Mouse (Mus musculus) right cerebral cortex, postnatal 14 days (tissue): ENCODE data around the gene Erc2.

Experiments
- DNase-seq: peaks from one replicate; pipeline ENCODE4 v3.0.0; 2022

Erc2 gene

DNA sequence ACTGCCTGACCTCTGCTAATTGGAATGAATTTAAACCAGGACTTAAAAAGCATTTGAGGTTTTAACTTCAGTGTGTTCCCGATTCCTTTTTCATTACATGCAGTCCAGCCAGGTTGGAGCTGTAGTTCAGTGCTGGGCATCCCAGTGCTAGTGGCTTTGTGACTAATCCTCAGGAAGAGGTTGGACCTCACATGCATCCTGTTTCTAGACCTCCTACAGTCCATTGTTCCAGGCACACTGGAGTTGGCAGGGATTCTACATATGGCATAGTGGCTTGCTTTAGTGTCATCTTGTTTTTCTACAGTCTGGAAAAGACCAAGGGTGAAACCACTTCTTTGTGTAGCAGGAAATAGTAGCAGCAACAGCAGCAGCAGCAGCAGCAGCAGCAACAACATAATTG lies 159.0 kb downstream of the Erc2 start:
- no peak for DNase-seq

- DNase-seq = no peak
Measured at GRCm38 (mm10) chr14:27784826-27785225, 162.6 kb downstream of the Erc2 start.

DNA sequence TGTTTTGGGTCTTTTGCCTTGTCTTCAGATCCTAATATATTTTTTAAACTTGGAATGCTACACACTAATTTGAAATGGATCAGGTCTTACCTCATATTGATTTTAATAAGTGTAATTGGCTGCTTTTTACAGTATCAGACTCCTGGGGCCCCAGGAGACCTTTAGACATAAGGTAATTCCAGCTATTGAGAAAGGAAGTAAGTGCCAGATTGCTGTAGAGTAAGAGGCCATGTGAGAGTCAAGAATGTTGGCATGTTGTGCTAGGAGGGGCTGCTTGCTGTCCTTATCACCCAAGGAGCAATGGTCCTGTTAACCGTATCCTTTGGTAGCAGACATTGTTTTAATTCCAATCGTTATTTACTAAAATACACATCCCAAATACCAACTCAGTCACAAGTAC lies 163.3 kb downstream of the Erc2 start:
- DNase-seq = no peak

DNA sequence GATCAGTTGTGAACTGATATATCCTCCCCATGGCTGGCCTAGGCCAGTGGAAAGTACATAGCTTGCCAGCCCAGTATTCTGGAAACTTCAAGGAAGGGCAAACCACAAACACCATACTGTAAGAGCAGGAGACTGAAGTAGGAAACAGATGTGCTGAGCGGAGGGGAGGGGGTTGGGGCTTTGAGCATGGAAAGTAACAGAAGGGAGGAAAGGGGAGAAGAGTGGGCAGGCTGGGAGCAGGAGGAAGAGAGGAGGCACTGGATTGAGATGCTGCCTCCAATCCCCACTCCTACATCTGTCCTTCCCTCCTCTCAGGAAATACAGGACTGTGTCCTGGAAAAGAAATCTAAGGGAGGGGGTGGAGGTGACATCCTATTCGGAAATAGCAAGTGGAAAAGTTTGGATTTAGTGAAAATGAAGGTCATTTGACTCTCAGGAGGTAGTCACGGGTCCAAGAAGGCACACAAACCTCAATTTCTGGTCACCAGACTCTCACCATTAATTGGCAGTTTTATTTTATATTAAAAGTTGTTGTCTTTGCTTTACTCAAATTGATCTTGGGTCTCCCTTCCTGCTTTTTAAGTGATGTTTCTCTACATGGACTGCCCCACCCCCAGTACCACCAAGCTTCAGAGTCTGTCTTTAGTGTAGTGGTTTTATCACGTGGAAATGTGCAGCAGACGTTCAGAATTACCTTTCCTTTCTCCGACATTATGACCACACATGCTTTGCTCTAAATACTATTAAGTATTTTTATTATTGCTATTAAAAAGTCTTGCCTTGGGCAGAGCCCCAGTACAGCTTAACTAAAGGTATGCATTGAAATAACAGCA lies 167.1 kb downstream of the Erc2 start:
- DNase-seq = no peak

- no peak for DNase-seq
Measured at GRCm38 (mm10) chr14:27798184-27798934, 176.1 kb downstream of the Erc2 start.

DNA sequence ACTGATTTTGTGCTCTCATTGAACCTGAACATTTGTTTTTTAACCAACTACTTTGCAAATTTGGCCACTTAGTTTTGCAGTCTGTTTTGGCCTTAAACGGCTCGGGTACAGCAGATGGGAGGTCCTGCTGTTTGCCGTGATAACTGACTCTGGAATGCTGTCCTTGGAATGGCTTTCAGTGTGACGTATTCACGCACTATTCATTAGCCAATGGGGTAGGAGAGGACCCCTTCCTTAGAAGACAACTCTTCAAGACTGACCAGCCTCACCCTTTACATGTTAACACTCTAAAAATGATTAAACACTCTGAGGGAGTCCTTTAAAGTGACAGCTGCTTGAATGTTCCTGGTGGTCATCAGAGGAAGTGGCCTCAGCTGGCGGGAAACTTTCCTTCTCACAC lies 178.5 kb downstream of the Erc2 start:
- DNase-seq = no peak

GRCm38 (mm10) chr14:27803961-27804360 lies 181.7 kb downstream of the Erc2 start:
- no peak for DNase-seq

GRCm38 (mm10) chr14:27805064-27805463 lies 182.8 kb downstream of the Erc2 start:
- DNase-seq = no peak

- peak; percentile 60 for DNase-seq
Measured at GRCm38 (mm10) chr14:27808080-27808479, 185.9 kb downstream of the Erc2 start.

DNA sequence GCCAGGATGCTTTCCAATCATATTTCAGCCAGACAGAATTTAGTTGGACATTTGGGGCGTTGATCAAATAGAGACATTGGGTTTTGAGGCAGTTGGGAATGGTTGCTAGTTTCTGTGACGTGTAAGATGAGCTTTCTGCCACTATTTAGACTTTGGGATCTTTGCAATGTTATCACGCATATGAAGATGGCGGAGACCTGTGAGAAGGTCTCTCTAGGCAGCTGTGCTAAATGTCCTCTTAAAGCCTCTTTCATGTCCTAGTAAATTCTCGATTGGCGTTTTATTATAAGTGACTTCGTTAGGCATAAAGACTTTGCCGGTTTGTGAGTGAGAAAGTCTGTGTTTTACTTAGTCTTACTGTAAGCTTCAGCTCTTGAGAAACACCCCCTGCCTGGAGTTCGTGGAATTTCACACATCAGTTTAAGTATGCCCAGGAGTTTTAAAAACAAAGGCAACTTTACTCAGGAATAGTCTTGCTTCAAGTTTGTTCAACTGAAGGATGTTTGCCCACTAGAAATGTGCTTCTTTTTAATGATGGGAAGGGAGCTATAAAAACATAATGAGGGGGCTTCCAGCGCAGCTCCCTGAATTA lies 186.4 kb downstream of the Erc2 start:
- DNase-seq = no peak

DNA sequence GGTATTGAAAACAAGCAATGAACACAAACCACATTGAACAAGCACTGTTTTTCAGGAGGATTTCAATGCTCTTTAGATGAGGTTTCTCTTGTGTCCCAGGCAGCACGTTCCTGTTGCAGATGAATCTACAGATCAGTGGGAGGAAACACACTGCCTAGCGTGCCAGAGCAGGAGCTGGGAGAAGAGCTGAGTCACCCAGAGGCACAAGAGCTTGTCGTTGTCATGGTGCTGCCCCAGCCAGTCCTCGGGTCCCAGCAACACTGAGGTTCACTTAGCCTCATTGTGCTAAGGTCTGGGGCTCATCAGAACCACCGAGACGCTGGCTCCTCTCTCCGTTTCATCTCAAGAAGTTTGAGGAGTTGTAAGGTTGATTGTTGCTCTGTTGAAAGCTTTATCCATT lies 188.6 kb downstream of the Erc2 start:
- DNase-seq = no peak

- DNase-seq = no peak
Measured at GRCm38 (mm10) chr14:27811649-27812048, 189.4 kb downstream of the Erc2 start.

DNA sequence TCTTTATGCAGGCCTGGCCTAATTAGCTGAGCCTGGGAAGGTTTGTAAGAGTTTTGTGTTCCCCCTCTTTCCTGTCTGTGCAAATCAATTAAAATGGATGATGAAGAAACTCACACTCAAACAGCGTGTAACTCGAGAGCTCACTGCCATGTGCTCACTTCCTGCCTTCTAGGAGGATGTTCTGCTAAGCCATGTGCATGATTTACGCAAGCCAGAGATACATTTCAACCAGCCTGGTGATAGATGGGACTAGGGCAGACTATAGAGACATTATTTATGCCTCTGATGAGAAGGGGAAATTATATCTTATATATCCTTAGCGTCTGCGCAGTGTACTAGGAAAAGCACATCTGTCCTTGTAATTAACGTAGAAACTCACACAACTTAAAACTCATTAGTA lies 193.5 kb downstream of the Erc2 start:
- DNase-seq = no peak

- DNase-seq = no peak
Measured at GRCm38 (mm10) chr14:27818986-27819385, 196.8 kb downstream of the Erc2 start.

- DNase-seq = no peak
Measured at GRCm38 (mm10) chr14:27821801-27822200, 199.6 kb downstream of the Erc2 start.

DNA sequence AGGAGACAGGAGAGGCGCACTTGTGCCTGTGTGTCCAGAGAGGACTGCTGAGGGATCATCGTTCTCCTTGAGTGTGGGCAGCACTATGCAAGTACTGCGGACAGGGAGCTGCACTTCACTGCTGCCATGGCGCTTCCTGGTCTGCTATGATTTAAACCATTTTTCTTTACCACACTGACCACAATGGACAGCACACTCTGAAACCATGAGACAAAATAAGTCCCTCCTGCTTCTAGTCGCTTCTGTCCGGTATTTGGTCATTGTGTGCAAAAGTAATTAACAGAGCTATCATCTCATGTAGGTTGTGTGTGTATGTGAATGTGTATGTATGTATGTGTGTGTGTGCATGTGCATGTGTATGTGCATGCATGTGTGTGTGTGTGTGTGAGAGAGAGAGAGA lies 200.3 kb downstream of the Erc2 start:
- no peak for DNase-seq

GRCm38 (mm10) chr14:27823048-27823447 lies 200.8 kb downstream of the Erc2 start:
- DNase-seq = no peak

DNA sequence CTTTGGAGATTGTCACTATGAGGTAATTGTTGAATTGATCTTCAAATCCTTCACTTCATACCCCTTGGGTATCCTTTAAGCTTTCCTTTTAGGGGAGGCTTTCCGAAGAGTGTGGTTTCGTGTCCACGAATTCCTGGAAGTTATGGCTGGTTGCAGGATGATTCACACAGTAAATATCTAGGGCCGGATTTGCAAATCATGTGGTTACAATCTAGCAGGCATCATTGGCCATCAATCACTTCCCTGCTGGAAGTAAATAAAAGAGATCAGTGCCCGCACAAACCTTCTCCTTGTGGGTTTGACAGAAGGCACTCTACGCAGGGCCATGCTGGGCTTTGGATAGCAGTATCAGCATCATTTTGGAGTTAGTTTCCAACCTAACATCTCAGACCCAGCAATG lies 201.7 kb downstream of the Erc2 start:
- DNase-seq = no peak

DNA sequence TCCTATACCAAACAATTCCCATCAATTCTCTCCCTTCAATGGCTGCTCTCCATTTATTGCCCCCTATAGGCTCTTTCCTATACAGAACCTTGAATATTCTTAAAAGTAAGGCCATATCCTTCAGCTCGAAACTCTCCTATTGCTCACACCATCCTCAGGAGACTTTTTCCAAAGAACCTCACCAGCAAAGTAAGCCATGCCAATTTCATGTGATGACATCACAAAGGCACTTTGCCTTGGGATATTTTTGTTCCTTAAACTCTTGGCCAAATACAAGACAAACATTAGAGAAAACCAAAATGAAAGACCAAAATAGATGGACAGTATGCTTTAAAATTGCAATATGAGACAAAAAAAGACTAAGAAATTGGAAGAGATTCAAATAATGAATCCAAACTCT lies 204.6 kb downstream of the Erc2 start:
- no peak for DNase-seq

- DNase-seq = no peak
Measured at GRCm38 (mm10) chr14:27828089-27828488, 205.9 kb downstream of the Erc2 start.

DNA sequence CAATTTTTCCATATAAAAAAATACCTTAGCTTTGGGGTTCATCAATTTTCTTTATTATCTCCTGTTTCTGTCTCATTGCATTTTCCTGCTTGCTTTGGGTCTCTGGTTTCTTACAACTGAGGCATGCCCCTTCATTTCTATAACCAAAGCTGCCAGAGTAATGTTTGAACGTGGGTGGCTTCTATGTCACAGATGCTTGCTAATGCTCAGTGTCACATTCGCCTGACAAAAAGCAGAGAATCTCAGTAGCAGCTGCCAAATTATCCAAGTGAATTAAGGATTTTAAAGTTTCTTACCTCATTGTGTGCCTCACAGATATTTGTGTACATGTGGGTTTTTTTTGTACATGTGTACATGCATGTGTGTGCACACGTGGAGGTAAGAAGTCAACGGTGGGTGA lies 210.0 kb downstream of the Erc2 start:
- no peak for DNase-seq

DNA sequence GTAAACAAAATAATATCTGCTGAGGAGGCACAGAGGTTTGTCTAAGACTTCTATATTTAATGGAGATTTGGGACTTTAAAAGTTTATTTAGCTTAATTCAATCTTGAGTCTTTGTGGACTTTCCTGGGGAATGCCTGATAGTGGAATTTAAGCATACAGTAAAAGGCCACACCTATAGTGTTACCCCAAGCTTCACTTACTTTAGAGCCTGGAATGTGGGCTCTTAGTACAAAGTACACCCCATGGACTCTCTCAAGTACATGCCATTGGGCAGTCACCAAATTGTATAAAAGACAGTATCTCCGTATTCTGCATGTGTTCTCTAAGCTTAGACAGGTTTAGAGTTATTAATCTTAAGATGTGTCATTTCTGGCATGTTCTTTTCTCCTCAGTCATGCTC lies 213.1 kb downstream of the Erc2 start:
- no peak for DNase-seq

- DNase-seq = no peak
Measured at GRCm38 (mm10) chr14:27837601-27838105, 215.4 kb downstream of the Erc2 start.

DNA sequence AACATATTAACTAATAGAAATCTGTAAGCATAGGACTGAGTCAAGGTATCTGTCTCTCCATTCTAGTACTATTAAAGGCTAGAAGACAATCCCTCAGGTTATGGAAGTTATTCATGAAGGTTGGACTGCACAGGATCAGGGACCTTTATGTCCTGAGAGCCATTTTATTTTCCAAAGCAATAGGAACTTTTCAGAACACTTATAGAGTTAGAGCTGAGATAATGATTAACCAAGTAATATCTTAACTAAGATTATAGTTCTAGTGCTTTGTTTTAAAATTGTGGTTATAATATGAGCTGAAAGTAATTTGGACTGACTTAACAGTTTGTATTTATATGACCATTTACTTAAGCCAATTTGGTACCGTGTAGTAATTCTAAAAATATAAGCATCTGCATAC lies 217.9 kb downstream of the Erc2 start:
- DNase-seq = no peak
